Mouse (Mus musculus) adrenal gland, adult 18-20 months (tissue): ENCODE measurements around the gene Sptb. TPM values are rescaled to one million over a fixed set of nuclear protein-coding genes. Genes with fewer than 3 reads are reported as not detected.

ENCODE experiments used
- DNase-seq, 2 experiments: peaks; one replicate each; pipeline ENCODE4 v3.0.0; 2021 to 2022; ENCODE audit warnings: low spot score in 2 of 2
- total RNA-seq, 2 experiments: library from RNA; stranded (reverse); gene quantifications; 1 replicate in 1 of 2; 2 replicates in 1 of 2; pipeline ENCODE4 v1.2.3; 2021

Sptb gene
- total RNA-seq, 2 experiments from 2014 or later = 9.8 to 51.4 TPM

- no peak for DNase-seq
These were observed 163.7 kb downstream of the Sptb start for GRCm38 (mm10) chr12:76546383-76547276.

DNA sequence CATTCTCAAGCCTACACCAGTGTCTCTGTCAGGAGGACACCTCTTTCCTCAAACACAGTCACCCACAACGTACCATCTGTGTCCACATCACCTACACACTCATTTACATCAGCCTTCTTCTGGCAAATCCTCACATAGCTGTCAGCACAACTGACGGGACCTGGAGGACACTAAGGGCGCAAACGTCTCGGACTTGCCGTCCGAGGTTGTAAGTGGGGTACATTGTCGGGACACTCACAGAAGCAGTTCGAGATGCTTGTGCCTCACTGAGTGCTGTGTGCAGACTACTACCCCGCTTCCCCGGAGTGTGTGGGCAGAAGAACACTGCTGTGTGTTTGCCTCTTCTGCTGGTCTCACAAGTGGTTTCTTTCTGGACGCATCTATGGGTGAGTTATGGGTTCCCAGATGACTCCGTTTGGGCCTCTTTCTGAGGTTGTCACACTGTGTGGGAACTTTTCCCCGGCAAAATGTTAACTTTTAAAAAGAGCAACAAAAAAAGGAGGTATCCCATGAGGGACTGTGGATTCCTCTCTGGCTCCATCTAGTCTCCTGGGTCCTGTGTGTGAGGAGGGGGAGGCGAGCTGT is 164.5 kb downstream of the Sptb start:
- DNase-seq = no peak

DNA sequence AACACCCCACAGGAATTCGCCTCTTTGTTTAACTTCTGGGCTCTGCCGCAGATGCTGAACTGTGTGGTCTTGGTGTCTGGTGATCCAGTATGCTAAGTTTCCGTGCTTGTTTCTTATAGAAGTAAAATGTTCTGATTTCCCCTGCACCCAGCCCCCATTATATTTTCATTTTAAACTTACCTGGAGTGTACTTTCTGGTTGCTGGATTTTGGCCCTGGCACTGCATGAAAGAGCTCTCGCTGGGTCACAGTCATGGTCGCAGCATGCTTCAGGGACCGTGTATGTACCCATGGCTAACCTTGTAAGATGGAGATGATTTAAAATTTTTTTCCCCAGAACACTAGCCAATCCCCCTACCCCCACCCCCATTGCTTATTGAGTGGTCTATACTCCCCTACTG is 168.5 kb downstream of the Sptb start:
- no peak for DNase-seq

DNA sequence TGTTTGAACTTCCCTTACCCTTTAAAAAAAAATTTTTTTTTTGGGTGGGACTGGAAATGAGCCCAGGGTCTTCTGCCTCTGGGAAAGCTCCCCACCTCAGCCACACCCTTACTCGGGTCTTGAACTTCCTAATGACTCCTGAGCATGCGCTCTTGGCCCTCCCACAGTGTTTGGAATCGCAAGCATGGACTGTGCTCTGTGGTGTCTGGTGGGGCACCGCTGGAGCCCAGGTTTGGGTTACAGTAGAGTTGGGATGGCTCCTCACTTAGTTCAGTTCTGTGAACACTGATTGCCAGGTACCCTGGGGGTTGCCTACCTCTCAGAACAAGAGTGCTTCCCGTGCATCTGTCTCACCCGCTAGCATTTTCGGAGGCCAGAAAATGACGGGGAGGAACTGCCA is 168.9 kb downstream of the Sptb start:
- no peak for DNase-seq

DNA sequence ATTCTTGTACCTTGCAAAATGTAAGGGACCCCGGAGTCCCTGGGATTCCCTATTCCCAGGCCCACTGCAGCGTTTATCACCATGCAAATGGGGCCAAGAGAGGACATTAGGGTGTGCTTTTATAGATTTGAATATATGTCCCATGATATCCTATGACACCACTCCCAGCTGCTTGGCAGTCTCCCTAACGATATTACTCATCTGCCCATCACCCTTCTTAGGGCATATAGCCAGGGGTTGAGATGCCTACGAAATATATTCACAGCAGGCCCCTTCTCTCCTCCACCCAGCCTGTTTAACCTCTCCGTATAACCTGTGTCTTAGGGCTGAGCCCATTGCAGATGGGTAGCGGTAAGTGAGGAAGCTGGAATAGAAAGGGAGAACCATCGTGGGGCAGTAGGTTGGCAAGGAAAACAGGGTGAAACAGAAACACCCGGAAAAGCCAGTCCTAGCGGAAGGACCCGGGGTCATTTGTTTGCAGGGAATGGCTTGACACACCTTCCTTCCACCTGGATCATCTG is 169.6 kb downstream of the Sptb start:
- no peak for DNase-seq

DNA sequence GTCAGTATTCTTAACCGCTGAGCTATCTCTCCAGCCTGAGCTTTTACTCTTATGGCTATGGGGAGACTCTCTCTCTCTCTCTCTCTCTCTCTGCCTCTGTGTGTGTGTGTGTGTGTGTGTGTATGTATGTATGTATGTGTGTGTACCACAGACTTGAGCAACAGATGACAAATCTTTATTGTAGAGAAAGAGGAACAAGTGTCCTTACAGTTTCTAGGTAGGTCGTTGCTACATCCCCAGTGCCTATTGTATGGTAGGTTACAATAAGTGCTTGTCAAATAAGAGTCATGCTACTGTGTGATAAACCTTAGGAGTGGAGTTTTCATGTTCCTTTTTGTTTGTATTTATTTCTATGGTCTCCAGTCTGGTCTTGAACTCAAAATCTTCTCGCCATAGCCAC is 170.2 kb downstream of the Sptb start:
- no peak for DNase-seq

DNA sequence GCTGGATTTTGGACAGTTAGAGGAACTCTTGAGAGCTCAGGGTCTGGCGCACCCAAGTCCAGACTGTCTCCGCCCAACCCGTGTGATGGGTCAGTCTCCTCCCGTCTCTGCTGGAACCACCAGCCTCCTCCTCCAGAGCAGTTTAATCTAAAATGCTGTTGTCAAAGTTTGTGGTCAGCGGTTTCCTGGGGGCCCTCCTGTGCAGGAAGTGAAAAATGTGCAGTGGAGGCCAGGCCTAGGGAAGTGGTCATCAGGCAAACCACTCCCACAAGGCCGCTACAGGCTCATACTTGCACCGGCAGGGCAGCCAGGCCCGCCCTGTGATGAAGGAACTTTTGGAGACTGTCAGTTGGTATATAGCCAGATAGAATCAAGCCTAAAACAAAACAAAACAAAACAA is 172.9 kb downstream of the Sptb start:
- DNase-seq = no peak

- DNase-seq = no peak
These were observed 173.7 kb downstream of the Sptb start for GRCm38 (mm10) chr12:76536591-76537153.

DNA sequence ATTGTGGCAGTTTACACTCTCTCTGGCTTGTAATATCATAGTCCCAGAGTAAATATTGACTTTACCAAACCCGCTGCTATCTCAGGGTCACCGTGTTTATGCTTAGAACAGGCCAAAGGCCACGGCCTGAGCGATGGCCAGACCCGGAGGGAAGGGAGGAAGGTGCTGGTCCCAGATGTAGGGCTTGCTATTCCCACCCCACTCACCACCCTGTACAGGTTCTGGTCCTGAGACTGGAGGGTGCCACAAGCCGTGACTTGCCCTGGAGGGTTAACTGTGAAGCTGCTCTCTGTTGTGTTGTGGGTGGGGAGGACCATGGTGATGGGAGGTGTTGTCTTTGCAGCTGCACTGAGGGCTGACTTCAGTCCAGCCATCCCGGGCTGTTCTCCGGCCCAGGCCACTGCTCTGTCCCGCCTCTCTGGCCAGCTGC is 174.9 kb downstream of the Sptb start:
- DNase-seq = no peak

DNA sequence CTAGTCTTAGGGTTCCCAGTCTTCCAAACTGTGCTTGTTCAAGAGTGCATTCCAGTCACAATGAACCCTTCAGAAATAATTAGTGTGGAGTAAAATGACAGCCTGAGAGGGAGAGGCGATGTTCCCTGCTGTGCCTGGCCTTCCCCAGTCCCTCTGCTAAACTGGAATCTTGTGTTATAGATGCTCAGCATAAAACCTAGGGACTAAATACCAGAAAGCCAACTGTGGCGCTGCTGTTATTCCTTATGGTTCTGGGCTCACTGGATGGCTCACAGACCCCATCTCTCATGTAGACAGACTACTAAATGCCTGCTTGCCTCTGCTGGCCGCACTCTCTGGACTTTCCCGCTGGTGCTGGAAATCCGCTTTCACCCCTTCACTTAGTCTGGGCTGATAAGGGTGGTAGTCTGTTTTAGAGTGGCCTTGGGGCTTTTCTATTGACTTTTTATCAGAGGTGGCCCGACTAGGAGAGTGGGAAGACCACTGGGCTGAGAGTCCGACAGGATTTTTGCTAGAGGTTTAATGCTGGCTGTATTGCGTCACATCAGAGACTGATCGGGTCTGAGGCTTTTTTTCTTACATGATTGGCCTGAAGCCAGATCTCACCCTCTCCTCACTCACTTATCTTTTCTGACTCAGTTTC is 175.6 kb downstream of the Sptb start:
- DNase-seq = no peak

- no peak for DNase-seq
These were observed 176.1 kb downstream of the Sptb start for GRCm38 (mm10) chr12:76534233-76534632.

- peak; percentile 69 to 73 for DNase-seq
These were observed 176.7 kb downstream of the Sptb start for GRCm38 (mm10) chr12:76533377-76534222.

- DNase-seq = peak in 1 of 2 experiments; percentile 45
These were observed 177.4 kb downstream of the Sptb start for GRCm38 (mm10) chr12:76532926-76533376.

GRCm38 (mm10) chr12:76531986-76532925 is 178.1 kb downstream of the Sptb start:
- DNase-seq = no peak

- DNase-seq = no peak
These were observed 179.7 kb downstream of the Sptb start, which contains the start of gene Plekhg3 for GRCm38 (mm10) chr12:76530580-76531139. TSS of gene Plekhg3 (plus strand) at chr12:76530891.
